Mouse (Mus musculus) heart, embryonic 12.5 days (tissue): ENCODE measurements around the gene Myt1l. TPM values are rescaled to one million over a fixed set of nuclear protein-coding genes. Genes with fewer than 3 reads are reported as not detected.

Experiments used
- ATAC-seq: fragments of 200-750 bp; cut with Nextera tagmentation; 2 replicates; pipeline ENCODE4 v1.8.0; 2017; ENCODE audit warnings: moderate TSS enrichment, moderate library complexity; ENCODE audit not compliant: insufficient number of reproducible peaks, low FRiP score
- H3K27ac ChIP-seq: fragments of 300-500 bp; sonication (generic); 2 replicates; pipeline ENCODE4 v1.5.1; 2016; ENCODE audit warnings: mild to moderate bottlenecking, moderate library complexity; ENCODE audit not compliant: poor library complexity, severe bottlenecking
- H3K27me3 ChIP-seq: fragments of 300-500 bp; sonication (generic); replicated peaks from 2 replicates; pipeline ENCODE4 v1.6.1; 2016; ENCODE audit warnings: mild to moderate bottlenecking, moderate library complexity
- H3K36me3 ChIP-seq: fragments of 300-500 bp; sonication (generic); 2 replicates; pipeline ENCODE4 v1.6.1; 2016; ENCODE audit warnings: mild to moderate bottlenecking, moderate library complexity
- H3K4me1 ChIP-seq: fragments of 300-500 bp; sonication (generic); replicated peaks from 2 replicates; pipeline ENCODE4 v1.6.1; 2016; ENCODE audit warnings: mild to moderate bottlenecking
- H3K4me2 ChIP-seq: fragments of 300-500 bp; sonication (generic); 2 replicates; pipeline ENCODE4 v1.6.1; 2016; ENCODE audit warnings: mild to moderate bottlenecking, moderate library complexity
- H3K4me3 ChIP-seq: fragments of 300-500 bp; sonication (generic); 2 replicates; pipeline ENCODE4 v1.5.1; 2016; ENCODE audit warnings: mild to moderate bottlenecking
- H3K9ac ChIP-seq: fragments of 300-500 bp; sonication (generic); 2 replicates; pipeline ENCODE4 v1.6.1; 2016; ENCODE audit warnings: mild to moderate bottlenecking, moderate library complexity
- H3K9me3 ChIP-seq: fragments of 300-500 bp; sonication (generic); replicated peaks from 2 replicates; pipeline ENCODE4 v1.6.1; 2016; ENCODE audit warnings: mild to moderate bottlenecking, moderate library complexity
- WGBS: fragments of 180-500 bp; shearing (Covaris S2); methylation state at CpG from one replicate; pipeline ENCODE4 v1.1.7; 2016; 5-methylcytosine and 5-hydroxymethylcytosine counted together
- polyA plus RNA-seq: library from polyadenylated mRNA; unstranded; fragments of >200 nt; fragmentation: Nextera tagmentation; extraction: Ambion mirVana; gene quantifications from 2 replicates; pipeline ENCODE4 v1.2.1, GENCODE M21; 2016

The Myt1l gene
- polyA plus RNA-seq, 1 experiment from 2014 or later, result 0.09 TPM

DNA sequence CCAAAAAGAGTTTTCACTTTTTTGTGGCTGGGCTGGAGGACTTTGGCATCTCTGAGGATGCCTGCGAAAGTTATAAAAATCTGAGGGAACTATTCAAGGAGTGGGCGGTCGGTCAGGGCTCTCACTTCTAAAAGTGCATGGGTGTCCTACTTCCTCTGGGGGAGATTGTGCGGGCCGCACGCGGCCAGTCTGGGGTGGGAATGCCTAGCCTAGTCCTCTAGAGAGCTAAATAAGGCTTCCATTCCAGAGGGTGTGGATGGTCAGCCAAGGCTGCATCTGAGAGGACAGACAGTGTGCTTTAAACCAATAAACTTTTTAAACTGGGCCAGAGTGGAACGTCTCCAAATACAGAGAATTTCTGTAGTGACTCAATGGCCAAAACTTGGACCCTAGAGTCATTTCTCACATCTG, 411.1 kb downstream of the Myt1l start:
- peak overlapping the region; percentile 98 for H3K9ac ChIP-seq
- ATAC-seq, result 0 out of 2 replicates have a peak, but pooled peaks have one; percentile 26
- H3K27me3 ChIP-seq, result no peaks in the 10 kb centered on the region
- no peaks in the 10 kb centered on the region for H3K36me3 ChIP-seq
- H3K4me2 ChIP-seq, result peak overlapping the region; percentile 79
- H3K27ac ChIP-seq, result peak overlapping the region; percentile 90
- H3K4me3 ChIP-seq, result peak overlapping the region; percentile 98
- peaks cover 59% of the 10 kb centered on the region for H3K4me1 ChIP-seq
- H3K9me3 ChIP-seq, result no peaks in the 10 kb centered on the region
- 10% methylated on average over 8 of the region's 8 CpGs for WGBS

DNA sequence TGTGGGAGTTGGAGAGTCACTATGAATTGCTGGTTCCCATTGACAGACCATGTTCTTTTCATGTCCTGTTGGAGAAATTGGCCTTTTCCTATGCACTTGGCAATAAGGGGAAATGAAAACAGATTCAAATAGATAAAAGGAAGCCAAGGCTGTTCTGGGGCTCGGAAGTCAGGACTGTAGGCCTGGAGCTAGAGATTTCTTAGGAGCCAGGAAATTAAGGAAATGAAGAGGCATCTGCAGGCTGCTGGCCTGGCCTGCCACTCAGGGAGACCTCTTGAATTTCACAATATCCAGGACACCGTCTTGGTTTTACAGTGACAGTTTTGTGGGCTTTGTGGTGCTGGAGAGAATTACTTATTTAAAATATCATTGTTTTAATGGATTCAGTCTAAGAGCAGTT, 414.3 kb downstream of the Myt1l start:
- peaks cover 69% of the 10 kb centered on the region for H3K4me1 ChIP-seq
- no peak overlapping the region; the same call in 1 of the 2 replicates for H3K27ac ChIP-seq

DNA sequence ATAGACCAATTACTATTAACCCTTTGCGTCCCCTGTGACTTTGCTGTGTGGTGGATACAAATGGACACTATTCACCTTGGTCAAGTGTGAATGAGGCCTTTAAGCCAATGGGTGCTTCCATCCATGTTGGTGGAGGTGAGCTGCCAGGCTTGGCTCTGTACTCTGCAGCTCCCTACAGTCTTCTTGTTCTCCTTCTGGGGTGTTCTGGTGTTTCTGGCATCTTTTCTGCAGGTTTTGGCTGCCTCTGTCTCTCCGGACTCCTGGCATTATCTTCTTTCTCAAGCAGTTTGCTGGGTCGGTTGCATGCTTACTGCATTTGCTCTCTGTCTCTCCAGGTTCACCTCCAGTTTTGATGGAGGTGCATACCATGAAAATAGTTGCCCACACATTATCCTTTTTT, 416.5 kb downstream of the Myt1l start:
- Histone ChIP-seq H3K4me2 (no peak overlapping the region), H3K27me3 (no peaks in the 10 kb centered on the region), H3K36me3 (no peaks in the 10 kb centered on the region), H3K9me3 (no peaks in the 10 kb centered on the region), H3K4me1 (peaks cover 78% of the 10 kb centered on the region), H3K9ac (no peak overlapping the region), H3K4me3 (no peak overlapping the region), H3K27ac (no peak overlapping the region)
- ATAC-seq, result no peak
- 68% methylated on average over 3 of the region's 3 CpGs for WGBS

More for the DNA sequence above, 414.3 kb downstream of the Myt1l start:
- Histone ChIP-seq H3K9me3 (no peaks in the 10 kb centered on the region), H3K36me3 (no peaks in the 10 kb centered on the region), H3K4me2 (no peak overlapping the region), H3K4me3 (no peak overlapping the region), H3K9ac (no peak overlapping the region), H3K27me3 (no peaks in the 10 kb centered on the region)
- no peak for ATAC-seq
- 63% methylated on average over 2 of the region's 2 CpGs for WGBS

DNA sequence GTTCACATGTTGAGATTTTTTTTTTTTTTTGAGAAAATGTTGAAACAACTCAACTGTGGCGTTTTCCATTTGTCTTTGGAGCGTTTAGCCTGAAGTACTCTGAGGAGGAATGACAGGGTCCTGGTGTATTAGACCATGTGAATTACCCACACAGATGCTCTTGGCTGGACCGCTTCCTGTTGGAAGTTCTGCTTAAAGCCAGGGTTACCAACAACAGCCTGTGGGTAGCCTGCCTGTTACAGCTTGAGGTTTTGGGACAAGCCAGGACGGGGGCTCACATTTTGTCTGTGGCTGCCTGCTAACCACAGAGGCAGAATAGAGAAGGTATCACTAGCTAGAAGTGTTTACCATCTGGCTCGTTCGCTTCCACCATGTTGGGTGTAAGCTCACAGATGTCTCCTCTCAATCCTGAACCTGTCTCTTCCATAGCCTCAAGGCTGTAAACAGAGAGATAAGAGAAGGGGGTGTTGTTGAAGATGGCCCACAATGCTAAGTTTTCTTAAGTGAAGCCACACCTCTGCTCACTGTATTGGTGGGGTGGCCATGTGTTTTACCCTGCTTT, 417.1 kb downstream of the Myt1l start:
- H3K27ac ChIP-seq, result no peak overlapping the region
- H3K4me3 ChIP-seq, result no peak overlapping the region
- H3K36me3 ChIP-seq, result no peaks in the 10 kb centered on the region
- peaks cover 76% of the 10 kb centered on the region for H3K4me1 ChIP-seq
- no peaks in the 10 kb centered on the region for H3K9me3 ChIP-seq
- H3K9ac ChIP-seq, result 0 out of 2 replicates have a peak overlapping the region, but pooled peaks have one; percentile 18
- 63% methylated on average over 6 of the region's 6 CpGs for WGBS
- H3K27me3 ChIP-seq, result no peaks in the 10 kb centered on the region
- ATAC-seq, result no peak
- H3K4me2 ChIP-seq, result no peak overlapping the region

DNA sequence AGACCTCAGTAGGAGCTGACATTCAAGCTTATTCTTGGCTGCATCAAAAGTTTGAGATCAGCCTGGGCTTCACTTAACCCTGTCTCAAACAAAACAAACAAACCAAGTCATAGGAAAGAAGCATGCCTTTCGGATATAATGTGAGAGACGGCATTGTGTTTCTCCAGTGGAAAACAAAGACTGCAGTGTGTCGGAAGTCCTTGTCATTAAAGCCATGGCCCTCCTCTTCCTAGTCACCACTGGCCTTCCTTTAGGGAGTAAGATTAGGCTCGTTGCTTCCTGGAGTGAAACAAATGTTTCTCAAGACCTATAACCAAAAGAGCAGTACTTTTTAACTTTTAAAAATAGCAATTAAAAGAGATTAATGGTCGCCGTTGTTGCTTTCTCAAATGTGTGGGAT, 422.9 kb downstream of the Myt1l start:
- peak; percentile 51 for ATAC-seq
- Histone ChIP-seq H3K4me2 (no peak overlapping the region), H3K4me3 (no peak overlapping the region), H3K9me3 (no peaks in the 10 kb centered on the region), H3K27ac (peak overlapping the region; percentile 73), H3K4me1 (peaks cover 70% of the 10 kb centered on the region), H3K9ac (no peak overlapping the region), H3K36me3 (no peaks in the 10 kb centered on the region), H3K27me3 (no peaks in the 10 kb centered on the region)
- 46% methylated on average over 6 of the region's 6 CpGs for WGBS

DNA sequence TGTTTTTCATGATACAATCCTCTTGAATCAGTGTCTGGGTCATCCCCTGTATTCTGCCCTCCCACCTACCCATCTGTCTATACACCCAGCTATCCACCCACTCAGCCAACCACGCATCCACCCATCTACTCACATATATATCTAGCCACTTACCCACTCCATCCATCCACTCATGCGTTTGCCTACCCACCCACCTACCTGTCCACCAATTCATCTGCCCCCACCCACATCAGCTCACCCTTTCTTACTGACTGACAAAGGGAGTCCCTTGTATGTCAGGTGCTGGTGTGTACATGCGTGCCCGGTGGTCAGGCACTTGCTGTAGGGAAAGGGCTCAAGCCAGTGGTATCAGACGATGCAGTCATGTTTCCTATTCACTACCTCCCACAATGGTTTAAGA, 423.3 kb downstream of the Myt1l start:
- Histone ChIP-seq H3K4me1 (peaks cover 67% of the 10 kb centered on the region), H3K27ac (peak overlapping the region; percentile 59)

DNA sequence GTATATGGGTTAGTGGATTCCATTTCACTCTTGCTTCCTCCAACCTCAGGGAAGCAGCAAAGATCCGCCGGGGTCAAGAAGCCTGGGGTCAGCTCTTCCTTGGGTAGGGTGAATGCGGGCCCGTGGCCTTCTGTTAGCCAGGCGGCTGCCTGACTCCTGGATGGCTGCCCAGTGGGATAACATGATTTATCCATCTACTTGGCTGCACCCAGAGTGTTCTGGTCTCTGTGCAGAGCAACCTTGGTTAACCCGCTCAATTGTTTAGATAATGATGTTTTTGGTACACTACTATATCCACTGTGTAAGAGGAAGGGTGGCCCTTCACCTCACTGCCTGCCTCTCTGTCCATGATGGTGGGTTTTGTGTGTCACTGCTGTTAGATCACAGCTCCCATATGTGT, 423.9 kb downstream of the Myt1l start:
- no peak overlapping the region for H3K4me2 ChIP-seq
- H3K27ac ChIP-seq, result peak overlapping the region; percentile 59
- H3K36me3 ChIP-seq, result no peaks in the 10 kb centered on the region
- no peaks in the 10 kb centered on the region for H3K9me3 ChIP-seq
- no peaks in the 10 kb centered on the region for H3K27me3 ChIP-seq
- ATAC-seq, result no peak
- no peak overlapping the region for H3K9ac ChIP-seq
- no peak overlapping the region for H3K4me3 ChIP-seq
- peaks cover 73% of the 10 kb centered on the region for H3K4me1 ChIP-seq
- WGBS, result 64% methylated on average over 6 of the region's 6 CpGs

More for the DNA sequence above, 423.3 kb downstream of the Myt1l start:
- Histone ChIP-seq H3K4me3 (no peak overlapping the region), H3K4me2 (no peak overlapping the region), H3K36me3 (no peaks in the 10 kb centered on the region), H3K9ac (no peak overlapping the region), H3K27me3 (no peaks in the 10 kb centered on the region), H3K9me3 (no peaks in the 10 kb centered on the region)
- ATAC-seq, result peak; percentile 8; the same call in 1 of the 2 replicates
- 76% methylated on average over 5 of the region's 5 CpGs for WGBS

DNA sequence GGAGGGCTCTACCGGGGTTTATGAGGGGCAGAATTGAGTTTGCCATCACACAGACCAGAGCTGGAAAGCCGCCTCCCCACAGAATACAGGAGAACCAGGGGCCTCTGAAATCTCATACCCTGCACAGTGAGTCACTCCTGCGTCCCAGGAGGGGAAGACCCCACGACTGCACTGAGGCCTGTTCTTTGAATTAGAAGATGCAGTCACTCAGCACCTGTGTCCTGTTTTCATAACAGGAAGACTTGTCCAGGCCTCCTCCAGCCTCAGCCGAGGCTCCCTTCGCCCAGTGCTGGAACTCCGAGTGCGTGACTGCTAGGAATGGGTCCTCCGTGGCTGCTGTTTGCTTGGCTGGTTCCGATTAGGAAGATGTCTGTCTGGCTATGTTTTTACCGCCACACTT, 425.8 kb downstream of the Myt1l start:
- WGBS, result 38% methylated on average over 11 of the region's 11 CpGs
- H3K4me3 ChIP-seq, result no peak overlapping the region
- H3K36me3 ChIP-seq, result no peaks in the 10 kb centered on the region
- no peaks in the 10 kb centered on the region for H3K27me3 ChIP-seq
- peaks cover 77% of the 10 kb centered on the region for H3K4me1 ChIP-seq
- H3K9me3 ChIP-seq, result no peaks in the 10 kb centered on the region
- peak overlapping the region; percentile 43; the same call in 1 of the 2 replicates for H3K9ac ChIP-seq
- no peak overlapping the region for H3K4me2 ChIP-seq
- ATAC-seq, result no peak
- H3K27ac ChIP-seq, result peak overlapping the region; percentile 51

DNA sequence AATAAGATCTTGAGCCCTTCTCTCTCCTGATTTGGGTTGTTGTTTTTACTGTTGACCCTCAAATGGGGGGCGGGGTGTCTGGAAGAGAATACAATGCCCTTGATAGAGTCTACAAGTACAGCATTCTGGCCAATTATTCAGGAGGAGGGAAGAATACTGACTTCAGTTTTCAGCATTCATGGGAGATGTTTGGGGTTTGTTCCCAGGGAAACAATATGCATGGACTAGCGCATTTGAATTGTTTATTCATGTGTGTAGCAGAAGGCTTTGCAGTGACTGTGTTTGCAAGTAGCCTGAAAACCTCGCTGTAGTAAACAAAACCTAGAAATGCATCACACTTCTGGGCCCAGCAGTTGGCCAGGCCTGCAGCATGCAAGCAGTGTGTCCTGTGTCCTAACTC, 426.3 kb downstream of the Myt1l start:
- Histone ChIP-seq H3K27ac (peak overlapping the region; percentile 51), H3K9ac (0 out of 2 replicates have a peak overlapping the region, but pooled peaks have one; percentile 43), H3K9me3 (no peaks in the 10 kb centered on the region), H3K4me1 (peaks cover 75% of the 10 kb centered on the region), H3K27me3 (no peaks in the 10 kb centered on the region), H3K36me3 (no peaks in the 10 kb centered on the region), H3K4me2 (no peak overlapping the region), H3K4me3 (no peak overlapping the region)
- 73% methylated on average over 3 of the region's 3 CpGs for WGBS
- ATAC-seq, result no peak

DNA sequence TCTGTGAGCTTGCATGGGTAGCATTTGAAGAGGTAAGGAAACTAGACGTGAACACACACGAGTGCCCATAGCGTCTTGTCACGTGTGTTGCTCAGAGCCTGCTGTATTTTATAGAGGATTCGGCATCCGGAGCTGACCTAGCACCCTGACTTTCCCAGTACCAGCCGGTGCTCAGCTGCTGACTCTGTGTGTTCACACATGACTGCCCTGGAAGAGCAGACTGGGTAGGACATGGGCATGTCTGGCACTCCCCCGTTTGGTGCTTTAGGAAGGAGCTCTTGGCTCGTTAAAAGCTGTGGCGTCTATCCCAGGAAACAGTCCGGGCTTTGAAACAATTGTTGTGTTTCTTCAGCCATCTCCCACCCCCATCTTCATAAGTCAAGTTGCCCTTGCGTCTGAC, 428.8 kb downstream of the Myt1l start:
- Histone ChIP-seq H3K27me3 (no peaks in the 10 kb centered on the region), H3K9ac (no peak overlapping the region), H3K27ac (no peak overlapping the region), H3K4me2 (no peak overlapping the region), H3K4me1 (peaks cover 77% of the 10 kb centered on the region), H3K9me3 (no peaks in the 10 kb centered on the region), H3K4me3 (no peak overlapping the region), H3K36me3 (no peaks in the 10 kb centered on the region)
- WGBS, result 73% methylated on average over 12 of the region's 12 CpGs
- no peak for ATAC-seq

DNA sequence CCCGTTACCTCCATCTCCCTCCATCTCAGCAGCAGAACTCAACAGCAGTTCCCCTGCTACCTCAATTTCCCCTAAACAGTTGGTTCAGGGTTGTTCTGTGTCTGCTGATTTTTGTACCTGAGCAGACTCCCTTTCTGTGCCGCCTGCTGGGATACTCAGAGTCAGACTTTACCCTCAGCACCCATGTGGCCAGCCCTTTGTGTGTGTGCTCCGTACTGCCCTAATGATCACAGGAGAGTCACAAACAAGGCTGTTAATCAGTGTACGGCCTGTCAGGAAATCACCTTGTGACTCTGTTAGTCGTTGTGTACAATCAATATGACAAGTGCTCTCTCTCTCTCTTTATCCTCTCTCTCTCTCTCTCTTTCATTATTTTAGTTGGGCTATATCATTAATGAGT, 430.5 kb downstream of the Myt1l start:
- H3K4me2 ChIP-seq, result no peak overlapping the region
- 75% methylated on average over 5 of the region's 5 CpGs for WGBS
- H3K9me3 ChIP-seq, result no peaks in the 10 kb centered on the region
- no peak for ATAC-seq
- peaks cover 2% of the 10 kb centered on the region; the same call in 1 of the 2 replicates for H3K36me3 ChIP-seq
- H3K27me3 ChIP-seq, result no peaks in the 10 kb centered on the region
- H3K4me3 ChIP-seq, result no peak overlapping the region
- H3K9ac ChIP-seq, result no peak overlapping the region
- H3K4me1 ChIP-seq, result peaks cover 62% of the 10 kb centered on the region
- H3K27ac ChIP-seq, result peak overlapping the region; percentile 53

DNA sequence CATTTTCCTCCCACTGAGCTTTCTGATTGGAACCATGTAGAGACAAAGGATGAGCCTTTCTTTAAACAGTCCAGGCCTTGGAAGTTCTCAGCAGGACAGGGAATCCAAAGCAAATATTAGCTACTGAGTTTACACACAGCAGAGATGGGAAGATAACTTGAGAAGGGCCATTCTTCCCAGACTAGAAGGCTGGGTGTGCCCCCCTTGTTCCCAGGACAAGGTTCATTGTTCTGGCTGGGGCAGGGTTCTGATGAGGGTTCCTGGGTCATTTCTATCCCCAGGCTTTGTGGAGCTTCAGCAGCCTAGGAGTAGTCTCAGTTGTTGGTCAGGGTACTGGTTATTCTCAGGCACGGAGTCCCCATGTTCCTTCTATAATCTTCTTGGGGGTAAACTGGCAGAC, 432.9 kb downstream of the Myt1l start:
- H3K27ac ChIP-seq, result peak overlapping the region; percentile 18; the same call in 1 of the 2 replicates
- no peak for ATAC-seq
- no peak overlapping the region for H3K9ac ChIP-seq
- WGBS, result 75% methylated on average over 1 of the region's 1 CpGs
- H3K4me2 ChIP-seq, result no peak overlapping the region
- no peak overlapping the region for H3K4me3 ChIP-seq
- H3K36me3 ChIP-seq, result peaks cover 9% of the 10 kb centered on the region; the same call in 1 of the 2 replicates
- no peaks in the 10 kb centered on the region for H3K27me3 ChIP-seq
- no peaks in the 10 kb centered on the region for H3K9me3 ChIP-seq
- H3K4me1 ChIP-seq, result peaks cover 69% of the 10 kb centered on the region
